Mouse (Mus musculus) thymus, postnatal 4 days (tissue): ENCODE data around the gene Foxp4.

Experiments used
- DNase-seq: peaks from one replicate; pipeline ENCODE4 v3.0.0; 2021

Foxp4 gene

DNA sequence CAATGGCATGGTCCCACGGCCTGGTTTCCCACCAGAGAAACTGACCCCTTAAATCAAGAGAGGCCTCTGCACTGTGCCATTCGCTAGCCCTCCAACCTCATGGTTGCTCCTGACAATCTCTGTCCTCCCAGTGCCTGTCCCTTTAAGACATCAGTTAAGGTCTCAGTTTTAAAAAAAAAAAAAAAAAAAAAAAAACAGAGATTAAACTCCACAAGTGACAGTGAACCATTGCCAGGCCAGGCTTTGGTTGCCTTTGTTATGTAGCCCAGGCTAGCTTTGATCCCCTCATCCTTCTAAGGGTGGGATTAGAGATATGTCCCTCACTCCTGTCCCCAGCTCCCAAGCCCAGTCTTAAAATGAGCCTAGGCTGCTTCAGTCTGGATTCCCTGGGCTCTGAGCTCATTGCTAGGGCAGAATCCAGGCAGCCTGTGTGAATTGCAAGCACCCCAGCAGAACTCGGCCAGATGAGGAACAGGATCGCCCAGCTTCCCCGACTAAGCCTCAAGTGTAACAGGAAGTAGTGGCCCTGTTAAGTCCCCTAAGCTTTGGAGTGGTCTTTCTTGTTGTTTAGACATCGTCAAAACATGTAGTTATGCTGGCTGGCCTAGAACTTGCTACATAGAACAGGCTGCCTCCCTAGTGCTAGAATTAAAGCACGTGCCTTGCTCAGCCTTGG, 73.7 kb downstream of the Foxp4 start:
- DNase-seq, result no peak

DNA sequence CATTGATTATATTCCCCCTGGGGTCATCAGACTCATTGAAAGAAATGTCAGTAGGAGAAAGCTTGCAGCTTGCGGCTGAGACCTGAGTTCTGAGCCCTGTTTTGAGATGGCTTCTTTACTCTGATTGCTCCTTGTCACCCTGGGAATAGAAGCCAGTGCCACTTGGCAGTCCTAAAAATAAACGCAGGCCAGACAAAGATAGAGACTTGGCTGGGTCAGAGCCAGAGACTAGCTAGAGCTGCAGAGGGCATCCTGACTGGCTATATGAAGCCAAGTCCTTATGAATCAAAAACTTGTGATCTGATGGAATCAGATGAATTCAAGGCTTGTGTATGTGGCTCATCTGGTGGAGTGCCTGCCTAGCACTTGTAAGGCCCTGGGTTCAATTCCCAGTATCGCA, 74.4 kb downstream of the Foxp4 start:
- no peak for DNase-seq

DNA sequence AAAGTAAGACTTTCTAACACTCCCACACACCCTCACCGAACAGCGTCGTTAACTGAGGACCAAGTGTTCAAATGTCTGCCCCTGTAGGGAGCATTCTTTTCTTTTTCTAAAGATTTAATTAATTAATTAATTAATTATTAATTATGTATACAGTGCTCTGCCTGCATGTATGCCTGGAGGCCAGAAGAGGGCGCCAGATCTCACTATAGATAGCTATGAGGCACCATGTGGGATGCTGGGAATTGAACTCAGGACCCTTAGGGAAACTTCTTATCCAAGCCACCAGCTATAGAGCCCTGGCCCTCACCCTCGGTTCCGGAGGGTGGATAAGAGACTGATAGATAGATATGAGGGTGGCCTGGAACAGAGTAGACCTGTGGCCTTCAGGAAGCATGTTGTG, 76.5 kb downstream of the Foxp4 start:
- DNase-seq, result no peak

DNA sequence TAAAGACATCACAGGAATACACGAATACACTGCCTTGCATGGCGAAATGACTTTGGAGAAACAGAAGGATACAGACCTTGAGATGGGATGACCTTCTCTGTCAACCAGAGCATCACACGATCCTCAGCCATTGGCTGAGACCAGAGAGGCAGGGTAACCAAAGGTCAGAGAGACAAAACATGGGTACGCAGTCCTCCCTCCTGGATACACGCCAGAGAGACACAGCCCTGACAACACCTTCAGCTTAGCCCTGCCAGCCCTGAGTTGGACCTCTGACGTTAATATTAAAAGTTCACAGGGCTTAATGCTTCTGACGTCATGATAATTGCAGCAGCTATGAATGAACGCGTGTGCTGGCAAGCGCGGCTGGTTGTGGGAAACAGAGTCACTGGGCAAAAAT, 78.8 kb downstream of the Foxp4 start:
- DNase-seq, result no peak

DNA sequence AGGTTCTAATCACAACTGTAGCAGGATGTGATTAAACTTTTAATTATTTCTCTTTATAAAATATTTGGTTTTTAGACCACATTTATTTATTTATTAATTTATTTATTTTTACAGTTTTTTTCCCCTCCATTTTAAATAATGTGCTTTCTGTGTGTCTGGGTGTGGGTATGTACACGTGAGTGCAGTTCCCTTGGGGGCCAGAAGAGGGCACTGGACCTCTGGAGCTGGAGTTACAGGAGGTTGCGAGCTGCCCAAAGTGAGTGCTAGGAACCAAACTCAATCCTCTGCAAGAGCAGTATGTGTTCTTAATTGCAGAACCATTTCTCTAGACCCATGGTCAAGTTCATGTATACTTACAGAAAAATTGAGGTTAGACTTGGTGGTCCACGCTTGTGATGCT, 81.0 kb downstream of the Foxp4 start:
- DNase-seq, result no peak

DNA sequence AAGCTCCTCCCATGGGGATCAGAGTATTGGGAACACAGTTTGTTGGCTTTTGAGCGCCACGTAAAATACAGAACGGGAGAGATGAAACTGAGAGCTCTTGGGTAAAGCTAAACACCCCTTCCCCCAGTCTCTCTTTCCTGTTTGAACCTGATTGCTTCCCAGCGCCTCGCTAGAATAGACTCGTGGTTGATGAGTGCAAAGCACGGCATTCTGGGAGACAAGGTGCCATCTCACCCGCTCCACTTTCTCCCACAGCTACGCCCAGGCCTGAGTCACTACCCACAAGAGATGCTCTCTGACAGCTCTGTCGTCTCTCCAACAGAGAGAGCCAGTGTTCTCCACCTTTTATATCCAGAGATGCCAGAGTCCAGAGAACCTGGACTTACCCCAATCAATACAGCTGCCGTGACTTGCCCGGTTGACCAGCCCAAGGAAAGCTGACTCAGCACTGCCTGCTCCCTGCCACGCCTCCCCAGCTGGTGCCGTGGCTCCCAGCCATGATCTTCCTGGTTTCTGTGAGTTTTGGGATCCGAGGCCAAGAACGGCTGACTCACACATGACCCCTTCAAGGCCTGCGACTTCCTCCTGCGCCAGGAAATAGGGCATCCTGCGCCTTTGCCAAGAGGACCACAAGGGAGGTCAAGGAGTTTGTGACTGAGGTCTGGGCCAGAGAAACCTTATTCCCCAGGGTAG, 82.4 kb downstream of the Foxp4 start:
- DNase-seq, result no peak

DNA sequence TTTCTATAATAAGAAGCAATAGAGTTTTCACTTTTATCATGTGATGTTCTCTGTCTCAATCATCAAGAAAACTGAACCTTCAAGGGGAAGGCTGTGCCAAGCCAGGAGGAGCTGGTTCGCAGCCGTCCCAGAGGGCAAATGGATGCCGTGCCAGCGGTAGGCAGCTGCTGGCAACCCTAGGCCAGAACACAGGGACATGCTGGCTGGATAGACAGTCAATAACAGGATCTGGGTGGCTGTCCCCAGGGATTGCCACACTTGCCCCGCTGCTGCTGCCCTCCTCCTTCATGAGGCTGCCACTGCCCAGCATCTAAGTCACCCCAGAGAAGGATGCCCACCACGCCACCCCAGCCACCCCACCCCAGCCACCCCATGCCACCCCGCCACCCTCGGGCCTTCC, 82.9 kb downstream of the Foxp4 start:
- DNase-seq, result no peak

DNA sequence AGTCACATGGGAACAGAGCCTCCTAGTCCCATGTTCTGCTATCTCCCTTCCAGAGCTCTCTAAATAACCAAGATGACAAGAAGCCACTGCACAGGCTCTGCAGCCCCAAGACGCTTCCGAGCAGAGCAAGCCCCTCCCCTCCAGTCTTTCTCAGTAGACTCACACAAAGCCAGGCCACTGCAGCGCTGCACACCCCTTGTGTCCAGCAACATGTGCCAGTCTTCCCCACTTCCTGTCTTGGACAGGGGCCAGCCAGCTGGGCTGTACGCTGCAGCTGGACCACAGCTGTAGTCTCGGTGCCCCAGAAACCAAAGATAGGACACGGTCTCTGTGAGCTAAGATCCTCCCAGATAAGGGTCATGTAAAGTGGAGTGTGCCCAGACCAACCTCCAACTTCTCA, 86.6 kb downstream of the Foxp4 start:
- DNase-seq, result no peak

DNA sequence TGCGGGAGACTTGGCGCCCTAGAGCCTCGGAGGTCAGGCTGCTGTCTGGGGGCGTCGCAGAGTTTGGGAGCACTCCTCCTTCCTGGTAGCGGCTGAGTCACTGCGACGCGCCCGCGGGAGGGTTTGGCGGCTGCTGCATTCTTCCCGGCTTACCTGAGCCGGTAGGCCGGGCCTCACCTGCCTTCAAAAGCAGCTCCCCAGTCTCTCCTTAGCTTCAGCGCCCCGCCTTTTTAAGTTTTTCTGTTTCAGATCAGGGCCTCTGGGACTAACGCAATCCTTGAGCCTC, 90.0 kb downstream of the Foxp4 start, which contains the start of gene Mdfi:
TSS of gene Mdfi (minus strand) at position 210 of the 286 bp plus-strand sequence.
- peak; percentile 41 for DNase-seq

DNA sequence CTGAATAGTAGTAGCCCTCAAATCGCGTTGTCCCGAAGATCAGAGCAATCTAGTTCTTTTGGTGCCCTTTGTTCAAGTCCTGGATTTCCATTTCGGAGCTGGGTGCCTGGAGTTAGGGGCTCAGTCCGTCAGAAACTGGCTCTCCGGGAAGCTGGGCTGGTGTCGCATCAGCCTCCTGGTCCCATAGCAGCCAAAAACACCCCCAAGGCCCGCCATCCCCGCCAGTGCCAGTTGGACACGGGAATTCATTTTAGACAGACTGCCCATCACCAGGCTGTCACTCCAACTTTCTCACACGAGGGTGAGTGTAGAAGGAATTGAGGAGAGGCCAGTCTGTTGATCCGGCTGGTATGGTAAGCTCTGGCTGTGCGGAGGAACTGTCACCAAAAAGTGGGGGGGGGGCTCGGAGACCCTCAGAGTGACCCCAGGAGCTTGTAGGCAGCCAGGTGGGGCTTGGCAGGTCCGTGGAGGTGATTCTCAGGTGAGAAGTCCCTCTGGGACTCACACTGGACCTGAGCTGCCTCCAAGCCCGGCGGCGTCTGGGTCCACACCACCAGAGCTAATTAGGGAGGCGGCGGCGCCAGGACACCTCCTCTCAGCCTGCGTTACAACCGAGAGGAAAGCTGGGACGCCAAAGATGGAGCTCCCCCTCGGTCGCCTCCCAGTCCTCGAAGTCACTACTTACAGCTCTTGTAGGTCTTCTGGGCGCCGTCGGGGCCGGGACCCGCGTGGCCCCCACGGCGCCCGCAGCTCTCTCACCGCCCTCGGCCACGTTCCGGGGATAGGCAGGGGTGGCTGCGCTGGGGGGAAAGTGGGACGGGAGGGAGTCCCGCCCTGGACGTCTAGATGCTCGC, 90.6 kb downstream of the Foxp4 start:
- DNase-seq, result no peak

DNA sequence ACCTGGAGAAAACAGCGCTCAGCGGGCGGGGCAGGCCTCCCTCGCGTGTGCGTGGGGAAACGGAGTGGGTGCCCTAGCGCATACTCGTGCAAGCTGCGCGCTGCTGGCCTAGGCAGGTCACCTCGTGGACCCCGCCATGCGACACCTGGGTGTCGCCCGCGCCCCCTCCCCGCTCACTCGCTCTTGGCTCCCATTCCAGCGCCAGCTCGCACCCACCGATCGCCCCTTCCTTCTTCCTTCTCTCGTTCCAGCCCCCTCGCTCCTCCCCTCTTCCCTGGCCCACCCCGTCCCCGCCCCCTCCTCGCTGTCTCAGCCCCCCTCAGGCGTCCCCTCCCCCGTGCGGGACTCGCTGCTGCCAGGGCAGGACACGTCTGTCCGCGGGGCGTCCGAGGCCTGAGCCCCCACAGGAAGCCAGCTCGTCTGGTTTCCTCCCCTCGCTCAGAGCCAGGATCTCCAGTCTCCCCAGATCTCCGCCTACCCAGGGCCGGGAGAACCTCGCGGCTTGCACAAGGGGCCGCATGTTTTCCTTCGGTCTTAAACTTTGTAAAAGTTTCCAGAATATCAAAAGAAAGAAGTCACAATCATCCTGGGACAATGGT, 91.3 kb downstream of the Foxp4 start:
- DNase-seq, result peak; percentile 48

DNA sequence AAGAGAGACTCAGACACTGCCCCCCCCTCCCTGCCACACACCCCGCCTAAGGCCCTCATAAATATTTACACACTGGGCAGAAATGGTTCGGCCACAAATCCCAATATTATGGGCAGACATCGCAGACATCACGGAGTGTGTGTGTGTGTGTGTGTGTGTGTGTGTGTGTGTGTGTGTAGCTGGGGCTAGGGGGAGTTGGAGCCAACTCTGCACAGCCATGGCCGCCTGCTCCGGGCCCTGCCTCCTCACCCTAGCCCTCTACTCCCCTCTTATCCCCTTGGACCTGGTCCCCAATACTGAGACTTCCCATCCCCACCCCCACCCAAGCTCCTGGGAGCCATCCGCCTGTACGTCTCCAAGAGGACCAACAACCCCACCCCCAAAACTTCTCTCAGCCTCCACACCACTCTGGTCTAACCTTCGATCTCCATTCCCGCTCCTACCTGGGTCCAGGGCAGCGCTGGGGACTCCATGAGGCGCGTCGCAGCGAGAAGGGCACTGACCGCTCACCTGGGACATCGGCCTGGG, 91.9 kb downstream of the Foxp4 start:
- no peak for DNase-seq

DNA sequence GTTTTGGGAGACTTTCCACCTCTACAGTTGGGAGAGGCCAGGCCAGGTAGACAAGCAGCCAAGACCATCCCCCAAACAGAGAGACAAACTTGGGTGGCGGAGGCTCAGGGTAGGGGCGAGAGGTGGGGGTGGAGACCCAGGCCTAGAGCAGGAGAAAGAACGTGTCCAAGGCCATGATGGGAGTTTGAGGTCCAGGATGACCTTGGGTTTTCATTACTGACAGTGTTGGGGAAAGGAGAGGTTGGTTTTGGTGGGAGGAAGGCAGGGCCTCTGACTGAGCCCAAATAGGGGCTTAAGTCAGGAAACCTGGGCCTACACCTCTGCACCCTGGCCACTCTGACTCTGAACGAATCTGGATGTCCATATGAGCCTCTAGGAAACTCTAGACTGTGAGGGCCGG, 92.7 kb downstream of the Foxp4 start:
- no peak for DNase-seq

DNA sequence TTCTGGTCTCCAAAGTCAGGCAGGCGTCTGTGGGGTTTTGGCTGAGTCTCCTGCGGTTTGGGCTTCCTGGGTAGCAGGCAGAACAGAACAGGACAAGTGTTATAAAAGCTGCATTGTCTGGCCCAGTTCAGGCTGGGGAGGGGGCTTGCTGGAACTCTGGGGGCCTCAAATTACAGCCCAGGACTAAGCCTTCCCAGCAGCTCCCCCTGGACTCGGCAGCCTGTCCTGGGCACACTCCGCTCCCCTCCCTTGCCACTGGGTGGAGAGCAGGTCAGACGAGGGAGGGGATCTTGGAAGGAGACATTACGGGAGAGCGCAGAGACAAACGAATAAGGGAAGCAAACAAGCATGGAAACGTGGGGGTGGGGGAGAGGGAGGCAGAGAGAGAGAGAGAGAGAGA, 93.3 kb downstream of the Foxp4 start:
- no peak for DNase-seq

DNA sequence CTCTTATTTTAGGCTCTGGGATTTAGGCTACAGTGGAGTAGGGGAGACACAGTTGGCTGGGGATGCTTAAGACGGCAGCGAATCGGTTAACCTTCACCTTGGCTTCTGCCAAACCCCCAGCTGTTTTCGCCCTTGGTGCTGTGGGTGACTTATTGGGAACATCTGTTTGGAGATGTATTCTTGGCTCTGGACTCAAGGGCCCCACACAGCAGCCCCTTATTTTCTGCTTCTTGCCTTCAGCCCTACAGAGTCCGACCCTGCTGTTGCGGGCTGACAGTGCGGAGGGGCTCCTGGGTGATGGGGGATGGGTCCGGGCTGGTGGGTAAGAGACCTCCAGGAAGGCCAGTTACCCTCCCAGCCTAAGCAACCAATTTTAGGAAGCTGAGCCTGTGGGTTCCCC, 103.1 kb downstream of the Foxp4 start:
- no peak for DNase-seq

DNA sequence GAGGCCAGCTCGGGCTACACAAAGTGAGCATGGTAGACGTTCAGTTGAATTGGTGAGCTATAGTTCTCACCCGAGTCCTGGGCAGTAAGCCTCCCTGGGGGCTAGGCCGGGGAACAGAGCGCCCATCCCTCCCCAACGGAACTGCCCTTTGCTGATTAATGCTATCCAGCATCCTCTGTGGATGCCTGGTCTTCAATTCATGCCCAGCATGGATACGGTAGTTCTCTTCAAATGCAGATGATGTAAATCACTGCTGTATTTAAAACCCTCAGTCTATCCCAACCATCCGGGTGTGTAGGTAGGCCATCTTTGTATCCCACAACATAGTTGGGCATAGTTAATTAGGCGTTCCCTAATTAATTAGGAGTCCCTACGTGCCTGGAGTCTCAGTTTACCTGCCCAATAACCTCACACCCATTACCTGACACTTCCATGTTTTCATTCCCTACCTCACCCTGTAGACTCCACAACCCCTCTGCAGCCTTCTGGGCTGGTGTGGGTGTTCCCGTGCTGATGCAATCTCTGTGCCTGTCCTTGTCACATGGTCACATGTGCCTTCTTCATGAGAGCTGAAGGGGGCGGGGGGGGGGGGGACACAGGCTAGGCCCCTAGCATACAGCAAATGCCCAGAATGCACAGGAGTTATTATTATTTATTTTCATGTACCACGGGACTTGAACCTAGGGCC, 106.3 kb downstream of the Foxp4 start:
- no peak for DNase-seq
